ENCODE assay signal across 11 mouse cellular contexts in genomic region chr13:59040156-59040915, GRCm38 (mm10).
A peak's percentile ranks its signal among the peaks of the same experiment; 100 is the strongest.
DNase-seq lines count a peak whose midpoint lies in the region; ATAC-seq and TF ChIP-seq lines count a peak whose summit lies in the region.
"Had no signal": no experiment of that assay in that cellular context is flagged by ENCODE, and none has a peak within 500 bp of the region (broad histone marks: within the 10 kb centered on the region; RNA-seq: fewer than 3 reads in every experiment).

No protein-coding gene starts in this region.

- no peak for TF ChIP-seq CTCF in cerebellum, adult 2 months (IDR thresholded peaks at IDR 0.05; ENCODE audit: borderline replicate concordance, insufficient read depth, low read depth, low read length)

- peak; percentile 37 for DNase-seq in embryo, embryonic 11 days
- peak; percentile 19 for DNase-seq in neural tube, embryonic 10.5 days (ENCODE audit: extremely low spot score, low spot score)
- DNase-seq in cerebellum, adult 2 months: no peak
- DNase-seq in thymus, postnatal 36 days: no peak
- DNase-seq in adrenal gland, adult (ENCODE audit: inconsistent age in 2 of 2, low spot score in 1 of 2): no peak
- DNase-seq: lung, embryonic 14.5 days had no signal

- no peak for TF ChIP-seq POLR2A in cerebellum, adult 2 months (IDR thresholded peaks at IDR 0.05; ENCODE audit: borderline replicate concordance, insufficient read depth, low read length)

- H3K27ac ChIP-seq in forebrain, embryonic 13.5 days: peak overlapping the region; percentile 92
- peak overlapping the region; percentile 91 for H3K27ac ChIP-seq in hindbrain, embryonic 16.5 days (ENCODE audit: low read depth, low read length)
- no peak overlapping the region for H3K27ac ChIP-seq in cerebellum, adult 2 months (ENCODE audit: insufficient read depth, low read length)
- H3K27ac ChIP-seq: heart, embryonic 10.5 days had no signal

- peak overlapping the region; percentile 23; the same call in 1 of the 2 replicates for H3K9ac ChIP-seq in forebrain, embryonic 13.5 days
- H3K9ac ChIP-seq in hindbrain, embryonic 16.5 days (ENCODE audit: low read depth, low read length): no peak overlapping the region
- H3K9ac ChIP-seq: lung, embryonic 14.5 days had no signal

- peak; percentile 39 for ATAC-seq in forebrain, embryonic 13.5 days
- ATAC-seq in hindbrain, embryonic 16.5 days: peak; percentile 66
- no peak for ATAC-seq in megakaryocyte-erythroid progenitor cell, adult 5-6 weeks (replicated peaks; ENCODE audit: low FRiP score, low TSS enrichment, poor library complexity, severe bottlenecking)
- ATAC-seq: CD4-positive, CD25-positive, alpha-beta regulatory T cell, adult 4 months had no signal

- 32% methylated on average over 16 of the region's 16 CpGs for WGBS in forebrain, embryonic 13.5 days
- 32% methylated on average over 16 of the region's 16 CpGs for WGBS in hindbrain, embryonic 16.5 days
- 61% methylated on average over 16 of the region's 16 CpGs for WGBS in cerebellum, adult 2 months

- no peaks in the 10 kb centered on the region for H3K36me3 ChIP-seq in forebrain, embryonic 13.5 days (ENCODE audit: poor library complexity, severe bottlenecking)
- H3K36me3 ChIP-seq in hindbrain, embryonic 16.5 days (ENCODE audit: control insufficient read depth, insufficient read depth, low read length): no peaks in the 10 kb centered on the region
- H3K36me3 ChIP-seq: heart, embryonic 10.5 days had no signal

- peak overlapping the region; percentile 9; the same call in 1 of the 2 replicates for H3K4me3 ChIP-seq in forebrain, embryonic 13.5 days
- H3K4me3 ChIP-seq in hindbrain, embryonic 16.5 days (ENCODE audit: low read length): no peak overlapping the region
- H3K4me3 ChIP-seq in cerebellum, adult 2 months (replicated peaks; ENCODE audit: insufficient read depth, low read depth, low read length): no peak overlapping the region
- H3K4me3 ChIP-seq: heart, embryonic 10.5 days had no signal

- H3K4me1 ChIP-seq in forebrain, embryonic 13.5 days: peaks cover 30% of the 10 kb centered on the region
- peaks cover 22% of the 10 kb centered on the region for H3K4me1 ChIP-seq in hindbrain, embryonic 16.5 days (ENCODE audit: control insufficient read depth, insufficient read depth, low read depth, low read length)
- 0 out of 2 replicates have a peak, but pooled peaks cover 2% of the 10 kb centered on the region for H3K4me1 ChIP-seq in cerebellum, adult 2 months (ENCODE audit: control insufficient read depth, insufficient read depth, low read length)
- H3K4me1 ChIP-seq: heart, embryonic 10.5 days had no signal

- no peaks in the 10 kb centered on the region for H3K9me3 ChIP-seq in forebrain, embryonic 13.5 days (replicated peaks)
- H3K9me3 ChIP-seq in hindbrain, embryonic 16.5 days (ENCODE audit: control insufficient read depth, low read length): no peaks in the 10 kb centered on the region
- H3K9me3 ChIP-seq: heart, embryonic 10.5 days had no signal

- H3K4me2 ChIP-seq in forebrain, embryonic 13.5 days: peak overlapping the region; percentile 46
- H3K4me2 ChIP-seq in hindbrain, embryonic 16.5 days (ENCODE audit: low read length): peak overlapping the region; percentile 24
- H3K4me2 ChIP-seq: lung, embryonic 14.5 days had no signal

- no peaks in the 10 kb centered on the region for H3K27me3 ChIP-seq in forebrain, embryonic 13.5 days
- no peaks in the 10 kb centered on the region for H3K27me3 ChIP-seq in hindbrain, embryonic 16.5 days (replicated peaks; ENCODE audit: control insufficient read depth, insufficient read depth, low read length)
- no peaks in the 10 kb centered on the region for H3K27me3 ChIP-seq in cerebellum, adult 2 months (ENCODE audit: control insufficient read depth, insufficient read depth, low read length)

Comparison
In these comparisons a context has a peak if more than half of its experiments do, and no peak if none do; other contexts are left out.
1. DNase-seq: peak in embryo, embryonic 11 days (single experiment) and neural tube, embryonic 10.5 days (single experiment); none in cerebellum, adult 2 months (0 of 2), thymus, postnatal 36 days (0 of 2) and adrenal gland, adult (0 of 2).